Mouse (Mus musculus): ENCODE data around the gene Olfr1509. TPM values are rescaled to one million over a fixed set of nuclear protein-coding genes. Genes with fewer than 3 reads are reported as not detected.

The Olfr1509 gene
- not detected in 2 replicates for polyA plus RNA-seq (2012; rRNA removed)

GRCm38 (mm10) chr14:52442690-52443089, at the start of gene Olfr1509:
Gene Olfr1509 (plus strand): TSS chr14:52442990.

GRCm38 (mm10) chr14:52397279-52397678, 45.5 kb upstream of the Olfr1509 start, which contains the start of gene Olfr1511:
Gene Olfr1511 (minus strand): TSS chr14:52397379.

GRCm38 (mm10) chr14:52414273-52414672, 28.5 kb upstream of the Olfr1509 start, which contains the start of gene Olfr1510:
Gene Olfr1510 (minus strand): TSS chr14:52414373.

GRCm38 (mm10) chr14:52467395-52467794, 24.6 kb downstream of the Olfr1509 start, which contains the start of gene Olfr1508:
Gene Olfr1508 (minus strand): TSS chr14:52467495.

DNA sequence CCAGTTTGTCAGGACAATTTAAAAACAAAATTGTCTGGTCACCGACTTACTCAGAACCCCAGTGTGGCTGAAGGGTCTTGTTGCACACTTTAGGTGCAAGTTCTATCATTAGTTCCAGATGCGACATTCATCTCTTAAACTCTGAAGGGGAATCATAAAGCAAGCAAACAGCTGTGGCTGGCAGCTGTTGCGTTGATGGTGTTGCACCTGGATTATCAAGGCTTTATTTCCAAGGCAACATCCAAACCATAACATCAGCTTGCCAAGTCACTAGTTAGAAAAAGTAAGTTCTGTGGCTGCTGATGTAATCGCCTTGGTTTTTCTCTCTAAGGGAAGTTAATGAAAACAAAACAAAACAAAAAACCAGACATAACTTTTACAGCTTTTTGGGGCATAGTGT, 52.7 kb downstream of the Olfr1509 start, which contains the start of gene Olfr1507:
Gene Olfr1507 (minus strand): TSS at position 234 of the 400 bp plus-strand sequence.

Other genes with a start within 250 kb of the Olfr1509 start
- 29.1 and 30.1 TPM in 2 replicates for gene Supt16, start 245.6 kb upstream of the Olfr1509 start, polyA plus RNA-seq (2012; rRNA removed)
- gene Chd8, start 185.2 kb upstream of the Olfr1509 start, polyA plus RNA-seq (2012; rRNA removed): 12.9 and 15.6 TPM in 2 replicates
- gene Tox4, start 163.8 kb upstream of the Olfr1509 start, polyA plus RNA-seq (2012; rRNA removed): 9.6 and 11.0 TPM in 2 replicates
- gene Rab2b, start 163.4 kb upstream of the Olfr1509 start, polyA plus RNA-seq (2012; rRNA removed): 3.2 TPM in 2 replicates
- 17.1 and 17.7 TPM in 2 replicates for gene Mettl3, start 137.9 kb upstream of the Olfr1509 start, polyA plus RNA-seq (2012; rRNA removed)
- 0.80 and 0.84 TPM in 2 replicates for gene Sall2, start 114.2 kb upstream of the Olfr1509 start, polyA plus RNA-seq (2012; rRNA removed)
- gene Olfr1513, start 86.6 kb upstream of the Olfr1509 start, polyA plus RNA-seq (2012; rRNA removed): not detected in 2 replicates
- gene Olfr1512, start 63.8 kb upstream of the Olfr1509 start, polyA plus RNA-seq (2012; rRNA removed): not detected in 2 replicates
- not detected in 2 replicates for gene Olfr1511, start 45.6 kb upstream of the Olfr1509 start, polyA plus RNA-seq (2012; rRNA removed)
- gene Olfr1510, start 28.6 kb upstream of the Olfr1509 start, polyA plus RNA-seq (2012; rRNA removed): not detected in 2 replicates
- gene Olfr1508, start 24.5 kb downstream of the Olfr1509 start, polyA plus RNA-seq (2012; rRNA removed): not detected in 2 replicates
- not detected in 2 replicates for gene Olfr1507, start 52.8 kb downstream of the Olfr1509 start, polyA plus RNA-seq (2012; rRNA removed)